Mouse (Mus musculus) left cerebral cortex, postnatal 25 days (tissue): ENCODE results near the gene Mrpl47. TPM values are rescaled to one million over a fixed set of nuclear protein-coding genes. Genes with fewer than 3 reads are reported as not detected.
"Not testable (repeated sequence)": the region's sequence is repeated elsewhere in the genome, so short reads cannot be mapped to it uniquely, and the experiment has no call there.

Experiments
- DNase-seq, 2 experiments: peaks; one replicate each; pipeline ENCODE4 v3.0.0; 2022; ENCODE audit warnings: low spot score in 2 of 2, mixed read lengths in 1 of 2
- intact Hi-C: fragments of 180-260 bp; cut with DNase I; formaldehyde crosslinking; loops from one replicate; pipeline ENCODE4 v1.15.1; 2025
- total RNA-seq, 2 experiments: library from RNA; stranded (reverse); gene quantifications; 2 replicates each; pipeline ENCODE4 v1.2.3; 2021

The Mrpl47 gene
- total RNA-seq = 10 to 100 TPM; 22.1 to 22.8 TPM

- DNase-seq = no peak
- intact Hi-C loops = loop anchor here (2.0 kb wide), 1 partner anchor 80 kb away; the partner anchor contains the start of gene Usp13
Observed at GRCm38 (mm10) chr3:32737172-32737655, at the start of gene Mrpl47. TSS of gene Mrpl47 (minus strand) at chr3:32737605.

- DNase-seq = no peak
- intact Hi-C loops = no loop called here
Observed at GRCm38 (mm10) chr3:32770781-32771180, 33.4 kb upstream of the Mrpl47 start.

GRCm38 (mm10) chr3:32763902-32764301, 26.5 kb upstream of the Mrpl47 start:
- intact Hi-C loops = no loop called here
- no peak for DNase-seq

GRCm38 (mm10) chr3:32762962-32763361, 25.6 kb upstream of the Mrpl47 start:
- no peak for DNase-seq
- intact Hi-C loops = no loop called here

GRCm38 (mm10) chr3:32759212-32759611, 21.8 kb upstream of the Mrpl47 start:
- intact Hi-C loops = no loop called here
- no peak for DNase-seq

- intact Hi-C loops = no loop called here
- DNase-seq = no peak
Observed at GRCm38 (mm10) chr3:32754384-32754915, 17.0 kb upstream of the Mrpl47 start.

- DNase-seq = no peak
- intact Hi-C loops = no loop called here
Observed at GRCm38 (mm10) chr3:32749820-32750579, 12.6 kb upstream of the Mrpl47 start.

GRCm38 (mm10) chr3:32748384-32748783, 11.0 kb upstream of the Mrpl47 start:
- intact Hi-C loops = no loop called here
- peak; percentile 29 to 52 for DNase-seq

GRCm38 (mm10) chr3:32745426-32745825, 8.0 kb upstream of the Mrpl47 start:
- intact Hi-C loops, DNase-seq: not testable (repeated sequence)

- no peak for DNase-seq
- intact Hi-C loops = no loop called here
Observed at GRCm38 (mm10) chr3:32745001-32745400, 7.6 kb upstream of the Mrpl47 start.

GRCm38 (mm10) chr3:32742276-32742780, 4.9 kb upstream of the Mrpl47 start:
- no peak for DNase-seq

GRCm38 (mm10) chr3:32738549-32738948, 1.1 kb upstream of the Mrpl47 start:
- intact Hi-C loops = no loop called here
- DNase-seq = no peak

More at GRCm38 (mm10) chr3:32742276-32742780, 4.9 kb upstream of the Mrpl47 start:
- intact Hi-C loops = no loop called here

- intact Hi-C loops = loop anchor here (1.0 to 2.0 kb wide), 2 partner anchors 28 to 80 kb away; partner anchors contain the start of gene Usp13
- DNase-seq = peak; percentile 99 to 100
Observed at GRCm38 (mm10) chr3:32736244-32737171, 897 bp downstream of the Mrpl47 start, which contains the start of gene Ndufb5. TSS of gene Ndufb5 (plus strand) at chr3:32736990.

GRCm38 (mm10) chr3:32727861-32728260, 9.5 kb downstream of the Mrpl47 start:
- DNase-seq = no peak
- intact Hi-C loops = loop anchor here (10.0 kb wide), 1 partner anchor 273 kb away; no protein-coding TSS in a partner anchor

GRCm38 (mm10) chr3:32725951-32726350, 11.5 kb downstream of the Mrpl47 start:
- DNase-seq = no peak

GRCm38 (mm10) chr3:32724191-32724590, 13.2 kb downstream of the Mrpl47 start:
- no peak for DNase-seq
- intact Hi-C loops = loop anchor here (10.0 kb wide), 1 partner anchor 269 kb away; no protein-coding TSS in a partner anchor

More at GRCm38 (mm10) chr3:32725951-32726350, 11.5 kb downstream of the Mrpl47 start:
- intact Hi-C loops = loop anchor here (10.0 kb wide), 1 partner anchor 271 kb away; no protein-coding TSS in a partner anchor

- intact Hi-C loops = no loop called here
- no peak for DNase-seq
Observed at GRCm38 (mm10) chr3:32718271-32718670, 19.1 kb downstream of the Mrpl47 start.

GRCm38 (mm10) chr3:32717403-32717802, 20.0 kb downstream of the Mrpl47 start:
- intact Hi-C loops, DNase-seq: not testable (repeated sequence)

GRCm38 (mm10) chr3:32713711-32714110, 23.7 kb downstream of the Mrpl47 start:
- intact Hi-C loops = no loop called here
- no peak for DNase-seq
